Mouse (Mus musculus) thymus, postnatal 14 days (tissue): ENCODE data around the gene Ephb1.

Experiments used
- DNase-seq: peaks from one replicate; pipeline ENCODE4 v3.0.0; 2021

The Ephb1 gene

DNA sequence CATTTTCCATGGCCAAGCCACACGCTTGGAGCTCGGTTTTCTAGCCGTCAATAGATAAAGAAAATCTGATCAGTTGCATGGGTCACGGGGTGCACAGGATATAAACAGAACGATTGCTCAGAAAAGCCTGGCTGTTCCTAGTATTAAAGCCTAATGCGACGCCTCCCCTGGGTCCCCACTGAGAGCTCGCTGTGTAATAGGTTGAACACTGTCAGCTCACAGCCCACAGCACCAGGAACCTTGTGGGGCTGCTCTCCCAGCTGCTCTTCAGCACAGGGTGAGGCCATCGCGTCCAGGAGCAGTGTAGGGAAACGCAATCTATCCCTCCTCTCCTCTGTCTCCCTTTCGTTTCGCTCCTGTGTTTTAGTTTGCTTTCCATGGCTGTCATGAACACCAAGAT, 50.6 kb downstream of the Ephb1 start:
- no peak for DNase-seq

DNA sequence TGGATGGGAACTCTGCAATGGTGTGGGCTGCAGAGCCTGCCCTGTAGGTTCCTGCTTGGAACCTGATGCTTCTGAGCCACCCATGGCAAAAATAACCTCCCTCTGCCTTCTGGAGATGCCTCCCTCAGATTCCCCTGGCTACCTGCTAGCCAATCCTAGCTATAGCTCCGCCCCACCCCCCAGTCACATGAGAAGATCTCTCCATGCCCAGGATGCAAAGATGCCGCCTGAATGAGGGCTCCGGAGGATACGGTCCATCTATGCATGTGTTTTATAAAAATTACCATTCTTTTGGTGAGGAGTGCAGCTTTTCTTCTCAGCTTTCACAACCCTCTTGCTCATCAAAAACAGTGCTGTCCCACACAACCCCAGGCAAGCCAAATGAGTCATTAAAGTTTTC, 53.5 kb downstream of the Ephb1 start:
- no peak for DNase-seq

- no peak for DNase-seq
Measured at GRCm38 (mm10) chr9:102298741-102299140, 55.8 kb downstream of the Ephb1 start.

GRCm38 (mm10) chr9:102297986-102298385, 56.5 kb downstream of the Ephb1 start:
- DNase-seq: no peak

DNA sequence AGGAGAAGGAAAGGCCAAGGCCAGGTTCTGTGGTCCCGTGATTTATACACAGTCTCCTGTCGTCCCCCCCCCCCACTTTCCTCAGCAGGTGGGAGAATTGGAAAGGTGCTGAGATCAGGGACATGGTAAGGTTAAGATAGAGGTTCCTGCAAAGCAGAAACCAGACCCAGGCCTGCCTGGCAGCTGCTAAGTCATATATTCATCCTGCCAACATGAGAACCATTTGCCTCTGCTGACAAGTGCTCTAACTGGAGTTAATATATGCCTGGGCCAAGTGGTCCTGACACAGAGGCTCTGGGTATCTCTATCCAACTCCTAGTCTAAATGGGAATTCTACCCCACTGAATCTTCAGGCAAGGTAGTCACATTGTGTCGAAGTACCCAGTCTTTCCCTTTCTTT, 57.3 kb downstream of the Ephb1 start:
- DNase-seq: no peak

DNA sequence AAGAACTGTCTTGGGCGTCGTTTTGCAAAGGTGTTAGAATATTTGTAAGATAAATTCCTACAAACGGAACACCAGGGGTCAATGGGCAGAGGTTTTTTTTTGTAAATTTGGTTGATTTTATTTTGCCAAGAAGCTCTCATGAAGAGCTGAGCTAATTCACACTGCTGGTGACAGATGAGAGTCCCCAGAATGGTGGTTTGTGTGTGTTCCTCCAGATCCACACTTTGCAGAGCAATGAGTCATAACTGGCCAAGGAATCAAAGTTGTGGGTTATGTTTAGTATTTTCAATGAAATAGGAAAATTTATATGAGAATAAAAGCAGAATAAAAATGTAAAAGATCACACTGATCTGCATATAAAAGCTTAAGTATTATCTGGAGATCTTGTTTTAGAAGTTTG, 60.9 kb downstream of the Ephb1 start:
- no peak for DNase-seq

GRCm38 (mm10) chr9:102291230-102291629, 63.3 kb downstream of the Ephb1 start:
- no peak for DNase-seq

GRCm38 (mm10) chr9:102288356-102288755, 66.1 kb downstream of the Ephb1 start:
- DNase-seq: no peak

DNA sequence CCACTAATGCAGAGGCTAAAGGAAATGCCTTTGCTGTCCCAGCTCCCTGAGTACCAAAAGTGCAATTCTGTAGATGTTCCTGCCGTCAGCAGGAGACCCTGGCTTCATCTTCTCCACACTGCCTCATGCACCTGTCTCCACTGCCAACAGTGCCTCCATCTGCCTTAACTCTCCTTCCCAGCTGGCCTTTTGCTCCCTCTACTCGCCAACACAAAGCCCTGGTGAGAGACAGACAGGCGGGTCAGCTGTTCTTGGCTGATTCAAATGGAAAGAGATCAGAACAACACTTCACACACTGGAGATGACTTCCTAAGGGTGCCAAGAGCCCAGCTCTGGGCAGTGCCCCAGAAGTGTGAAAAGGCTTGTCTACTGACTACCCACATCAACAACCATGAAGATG, 78.6 kb downstream of the Ephb1 start:
- no peak for DNase-seq

DNA sequence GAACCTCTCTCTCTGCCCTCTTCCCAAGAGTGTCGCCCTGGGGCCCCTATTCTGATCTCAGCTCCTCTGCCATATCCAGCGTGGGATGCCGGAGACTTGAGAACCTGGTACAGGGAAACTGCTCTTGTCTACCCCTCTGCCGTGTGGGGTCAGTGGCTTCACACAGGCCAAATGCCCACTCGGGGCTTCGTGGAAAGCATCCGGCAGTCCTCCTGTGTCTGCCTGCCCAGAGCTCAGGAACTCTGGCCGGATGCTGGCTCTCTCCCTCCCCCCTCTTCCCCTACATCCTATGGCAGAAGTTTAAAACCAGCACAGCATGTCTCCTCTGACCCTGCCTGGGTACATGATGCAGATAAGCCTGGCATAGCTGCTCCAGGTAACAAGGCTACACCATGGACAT, 80.5 kb downstream of the Ephb1 start:
- DNase-seq: no peak

GRCm38 (mm10) chr9:102273469-102273808, 81.1 kb downstream of the Ephb1 start:
- no peak for DNase-seq

- no peak for DNase-seq
Measured at GRCm38 (mm10) chr9:102272731-102273468, 81.6 kb downstream of the Ephb1 start.

DNA sequence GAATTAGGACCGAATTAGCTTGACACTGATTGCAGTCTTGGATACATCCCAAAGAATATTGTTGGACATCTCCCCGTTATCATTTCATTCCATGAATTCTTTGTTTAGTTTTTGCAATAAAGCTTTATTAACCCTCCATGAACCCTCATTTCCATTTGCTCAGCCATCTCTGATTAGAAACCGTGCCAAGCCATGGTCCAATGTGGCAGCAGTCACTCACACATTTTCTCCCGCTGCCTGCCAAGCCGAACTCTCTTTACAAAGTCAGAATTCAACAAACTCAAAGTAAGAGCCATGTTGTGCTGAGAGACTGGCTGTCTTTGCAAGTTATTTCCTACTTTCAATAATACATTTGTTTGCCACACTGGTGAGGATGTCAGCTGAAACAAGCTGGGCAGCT, 84.0 kb downstream of the Ephb1 start:
- no peak for DNase-seq

- DNase-seq: no peak
Measured at GRCm38 (mm10) chr9:102267311-102268027, 87.0 kb downstream of the Ephb1 start.

DNA sequence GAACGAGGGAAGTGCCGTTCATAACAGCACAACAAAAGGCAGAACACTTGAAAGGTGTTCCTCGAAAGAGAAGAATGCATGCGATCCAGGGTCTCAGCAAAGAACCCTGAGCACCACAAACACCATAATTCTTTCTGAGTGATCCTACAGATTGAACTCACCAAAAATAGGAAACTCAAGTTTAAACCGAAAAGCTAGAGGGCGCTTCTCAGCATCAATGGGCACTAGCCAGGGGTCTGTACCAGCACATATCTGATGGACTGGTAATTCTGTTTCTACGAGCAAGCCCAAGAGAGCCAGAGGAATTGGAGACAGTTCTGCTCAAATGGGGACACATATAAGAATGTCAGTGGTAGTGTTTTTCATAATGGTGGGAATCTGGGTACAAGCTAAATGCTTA, 90.7 kb downstream of the Ephb1 start:
- DNase-seq: no peak

- DNase-seq: no peak
Measured at GRCm38 (mm10) chr9:102262100-102262501, 92.4 kb downstream of the Ephb1 start.

DNA sequence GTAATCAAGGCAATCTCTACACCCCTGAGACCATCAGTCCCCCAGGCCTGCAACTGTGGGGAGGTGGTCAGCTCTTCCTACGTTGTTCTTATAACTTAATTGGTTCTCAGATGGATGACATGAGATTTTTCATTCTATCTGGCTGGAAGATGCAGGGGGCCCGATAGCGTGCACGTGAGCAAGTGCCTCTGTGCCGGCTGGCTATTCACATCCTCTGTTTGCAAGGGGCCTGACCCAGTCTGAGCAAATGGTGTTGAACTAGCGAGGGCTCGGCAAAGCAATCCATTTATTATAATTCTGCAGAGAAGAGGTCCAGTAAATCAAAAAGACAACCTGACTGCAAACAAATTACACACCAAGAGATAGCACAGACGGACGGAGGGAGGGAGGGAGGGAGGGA, 93.0 kb downstream of the Ephb1 start:
- DNase-seq: no peak

- no peak for DNase-seq
Measured at GRCm38 (mm10) chr9:102256407-102256806, 98.1 kb downstream of the Ephb1 start.

DNA sequence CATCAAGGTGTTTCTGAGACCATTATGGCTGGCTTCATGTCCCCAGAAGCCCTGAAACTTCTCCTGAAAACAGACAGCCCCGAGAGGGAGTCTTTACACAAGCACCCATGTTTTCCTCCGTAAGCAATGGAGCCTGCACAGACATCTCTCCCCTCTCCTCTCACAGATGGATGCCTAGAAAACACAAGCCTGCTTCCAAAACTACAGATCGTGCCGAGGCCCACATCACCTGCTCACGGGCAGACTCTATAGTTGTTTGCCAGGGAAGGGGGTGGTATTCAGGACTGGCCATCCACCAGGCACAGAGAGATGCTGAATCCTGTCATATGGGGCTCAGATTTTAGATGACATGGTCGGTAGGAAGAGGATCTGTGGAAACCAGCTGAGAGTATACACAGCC, 98.7 kb downstream of the Ephb1 start:
- no peak for DNase-seq

GRCm38 (mm10) chr9:102249124-102249816, 105.2 kb downstream of the Ephb1 start:
- DNase-seq: no peak

- no peak for DNase-seq
Measured at GRCm38 (mm10) chr9:102245551-102245950, 108.9 kb downstream of the Ephb1 start.

GRCm38 (mm10) chr9:102243296-102243695, 111.2 kb downstream of the Ephb1 start:
- no peak for DNase-seq

- DNase-seq: no peak
Measured at GRCm38 (mm10) chr9:102241546-102241945, 112.9 kb downstream of the Ephb1 start.

- no peak for DNase-seq
Measured at GRCm38 (mm10) chr9:102240215-102240614, 114.3 kb downstream of the Ephb1 start.
